Mouse (Mus musculus): Measurements from ENCODE around the gene Fance. TPM values are rescaled to one million over a fixed set of nuclear protein-coding genes. Genes with fewer than 3 reads are reported as not detected.

The Fance gene
- polyA plus RNA-seq, 2 experiments = 28.3 to 30.8 TPM

DNA sequence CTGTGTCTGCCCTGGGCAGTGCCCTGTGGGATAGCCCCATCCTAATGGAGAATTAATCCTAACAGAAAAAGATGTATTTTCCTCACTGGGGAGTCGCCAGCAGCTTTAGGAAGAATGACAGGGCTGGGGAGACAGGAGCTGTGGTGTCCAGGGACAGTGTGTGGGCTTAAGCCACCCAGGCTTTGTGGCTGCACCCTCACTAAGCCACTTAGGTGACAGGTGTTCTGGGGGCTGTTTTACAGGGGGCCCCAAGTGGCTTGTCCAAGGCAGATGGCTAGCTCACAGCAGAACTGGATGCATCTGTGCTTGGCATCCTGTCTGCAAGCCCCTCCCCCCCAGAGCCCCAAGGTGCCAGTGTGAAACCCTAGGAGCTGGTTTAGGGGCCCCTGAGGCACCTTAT, 58.6 kb downstream of the Fance start:
- no peak for ATAC-seq (ENCODE audit: low FRiP score, low read depth)
- peaks cover 27% of the 10 kb centered on the region; the same call in 1 of the 2 replicates for H3K27me3 ChIP-seq (ENCODE audit: control insufficient read depth, insufficient read depth, low read length)
- 80% methylated on average over 1 of the region's 1 CpGs for WGBS
- no peak overlapping the region for H3K4me3 ChIP-seq (replicated peaks; ENCODE audit: low read length)
- H3K36me3 ChIP-seq (ENCODE audit: control insufficient read depth, insufficient read depth, low read length) = no peaks in the 10 kb centered on the region
- no peak overlapping the region for H3K9ac ChIP-seq (ENCODE audit: low read depth, low read length, severe bottlenecking)
- no peak overlapping the region for H3K27ac ChIP-seq (replicated peaks; ENCODE audit: low read depth, low read length)
- no peak for TF ChIP-seq POLR2A (IDR thresholded peaks at IDR 0.05; ENCODE audit: borderline replicate concordance, extremely low read depth, insufficient read depth, insufficient read length)
- H3K4me1 ChIP-seq (ENCODE audit: control insufficient read depth, insufficient read depth, low read length) = no peaks in the 10 kb centered on the region
- no peak for DNase-seq (ENCODE audit: low spot score)
- no peaks in the 10 kb centered on the region for H3K9me3 ChIP-seq (ENCODE audit: control insufficient read depth, low read length)
- no peak overlapping the region for H3K4me2 ChIP-seq (replicated peaks; ENCODE audit: low read depth, low read length, severe bottlenecking)

DNA sequence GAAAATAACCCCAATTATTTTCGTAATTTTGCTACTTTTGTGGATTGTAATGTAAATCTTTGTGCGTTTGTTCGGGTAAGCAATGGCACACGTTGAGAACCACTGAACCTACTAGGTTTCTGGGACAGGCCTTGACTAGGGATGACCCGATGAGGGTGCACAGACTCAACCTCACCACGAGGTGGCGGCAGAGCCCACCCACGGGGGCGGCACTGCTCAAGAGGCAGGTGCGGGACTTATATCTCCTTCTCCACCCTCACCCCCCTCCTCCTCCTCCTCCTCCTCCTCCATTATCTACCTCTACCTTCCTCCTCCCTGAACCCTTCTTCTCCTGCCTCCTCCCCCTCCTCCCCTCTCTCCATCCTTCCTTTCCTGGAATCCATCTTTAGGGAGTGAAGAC, 60.5 kb downstream of the Fance start:
- peak; percentile 46 for DNase-seq (ENCODE audit: low spot score)
- Histone ChIP-seq H3K9ac (ENCODE audit: low read depth, low read length, severe bottlenecking) (no peak overlapping the region), H3K36me3 (ENCODE audit: control insufficient read depth, insufficient read depth, low read length) (no peaks in the 10 kb centered on the region), H3K4me1 (ENCODE audit: control insufficient read depth, insufficient read depth, low read length) (no peaks in the 10 kb centered on the region), H3K27me3 (ENCODE audit: control insufficient read depth, insufficient read depth, low read length) (peaks cover 27% of the 10 kb centered on the region; the same call in 1 of the 2 replicates), H3K27ac (replicated peaks; ENCODE audit: low read depth, low read length) (no peak overlapping the region), H3K4me2 (replicated peaks; ENCODE audit: low read depth, low read length, severe bottlenecking) (no peak overlapping the region), H3K9me3 (ENCODE audit: control insufficient read depth, low read length) (no peaks in the 10 kb centered on the region), H3K4me3 (replicated peaks; ENCODE audit: low read length) (no peak overlapping the region)
- no peak for ATAC-seq (ENCODE audit: low FRiP score, low read depth)
- no peak for TF ChIP-seq POLR2A (IDR thresholded peaks at IDR 0.05; ENCODE audit: borderline replicate concordance, extremely low read depth, insufficient read depth, insufficient read length)
- 16% methylated on average over 10 of the region's 10 CpGs for WGBS

DNA sequence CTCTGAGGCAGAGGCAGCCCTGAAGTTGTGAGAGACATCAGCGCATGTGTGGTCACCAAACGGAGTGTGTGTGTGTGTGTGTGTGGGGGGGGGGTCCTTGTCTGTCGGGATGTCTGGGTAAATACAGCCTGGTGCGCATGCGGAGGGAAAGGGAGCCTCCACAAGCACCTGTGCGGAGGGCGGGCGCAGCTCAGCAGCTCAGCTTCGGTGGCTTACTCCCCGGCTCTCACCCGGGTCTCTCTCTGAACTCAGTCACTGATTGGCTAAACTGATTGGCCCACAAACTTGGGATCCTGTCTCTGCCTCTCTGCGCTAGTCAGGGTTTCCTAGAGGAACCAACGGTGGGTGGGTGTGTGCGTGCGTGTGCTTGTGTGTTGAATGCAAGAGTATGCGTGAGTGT, 61.2 kb downstream of the Fance start:
- Histone ChIP-seq H3K9me3 (ENCODE audit: control insufficient read depth, low read length) (no peaks in the 10 kb centered on the region), H3K4me1 (ENCODE audit: control insufficient read depth, insufficient read depth, low read length) (no peaks in the 10 kb centered on the region), H3K36me3 (ENCODE audit: control insufficient read depth, insufficient read depth, low read length) (no peaks in the 10 kb centered on the region), H3K27me3 (ENCODE audit: control insufficient read depth, insufficient read depth, low read length) (peaks cover 27% of the 10 kb centered on the region; the same call in 1 of the 2 replicates), H3K9ac (ENCODE audit: low read depth, low read length, severe bottlenecking) (no peak overlapping the region), H3K4me3 (replicated peaks; ENCODE audit: low read length) (no peak overlapping the region), H3K27ac (replicated peaks; ENCODE audit: low read depth, low read length) (no peak overlapping the region), H3K4me2 (replicated peaks; ENCODE audit: low read depth, low read length, severe bottlenecking) (no peak overlapping the region)
- no peak for ATAC-seq (ENCODE audit: low FRiP score, low read depth)
- no peak for TF ChIP-seq POLR2A (IDR thresholded peaks at IDR 0.05; ENCODE audit: borderline replicate concordance, extremely low read depth, insufficient read depth, insufficient read length)
- 15% methylated on average over 16 of the region's 16 CpGs for WGBS
- no peak for DNase-seq (ENCODE audit: low spot score)

DNA sequence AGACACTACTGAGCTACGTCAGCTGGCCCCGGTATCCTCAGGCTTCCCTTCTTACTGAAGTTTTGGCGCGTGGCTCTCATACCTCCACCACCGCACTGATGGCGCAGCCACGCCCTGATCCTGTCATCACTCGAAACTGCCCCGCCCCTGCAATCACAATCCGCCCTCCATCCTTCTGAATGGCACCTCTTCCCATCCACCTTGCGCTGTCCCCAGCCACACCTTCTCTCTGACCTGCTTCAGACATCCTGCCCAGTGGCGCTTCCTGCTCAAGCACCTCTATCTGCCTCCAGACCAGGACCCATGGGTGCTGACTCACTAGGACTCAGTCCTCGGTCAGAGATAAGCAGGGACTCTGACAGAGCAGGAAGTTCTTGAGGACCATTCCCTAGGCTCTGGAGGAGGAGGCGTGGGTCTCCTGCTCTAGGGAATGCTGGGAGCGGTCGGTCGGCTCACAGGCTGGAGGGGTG, 62.3 kb downstream of the Fance start:
- Histone ChIP-seq H3K36me3 (ENCODE audit: control insufficient read depth, insufficient read depth, low read length) (no peaks in the 10 kb centered on the region), H3K27me3 (ENCODE audit: control insufficient read depth, insufficient read depth, low read length) (peaks cover 27% of the 10 kb centered on the region; the same call in 1 of the 2 replicates), H3K4me1 (ENCODE audit: control insufficient read depth, insufficient read depth, low read length) (no peaks in the 10 kb centered on the region), H3K9ac (ENCODE audit: low read depth, low read length, severe bottlenecking) (no peak overlapping the region), H3K4me3 (replicated peaks; ENCODE audit: low read length) (no peak overlapping the region), H3K9me3 (ENCODE audit: control insufficient read depth, low read length) (no peaks in the 10 kb centered on the region), H3K27ac (replicated peaks; ENCODE audit: low read depth, low read length) (no peak overlapping the region), H3K4me2 (replicated peaks; ENCODE audit: low read depth, low read length, severe bottlenecking) (no peak overlapping the region)
- no peak for TF ChIP-seq POLR2A (IDR thresholded peaks at IDR 0.05; ENCODE audit: borderline replicate concordance, extremely low read depth, insufficient read depth, insufficient read length)
- DNase-seq (ENCODE audit: low spot score) = no peak
- 7% methylated on average over 17 of the region's 17 CpGs for WGBS
- no peak for ATAC-seq (ENCODE audit: low FRiP score, low read depth)

Other genes with a start within 250 kb of the Fance start
- gene Tcp11, start 232.9 kb upstream of the Fance start, polyA plus RNA-seq (2012; rRNA removed) = 2.8 and 3.6 TPM in 2 replicates
- 0.70 and 1.0 TPM in 2 replicates for gene Tcp11, start 232.9 kb upstream of the Fance start, polyA plus RNA-seq (2014; fragmentation: Nextera tagmentation; extraction: Ambion mirVana)
- 31.6 and 38.9 TPM in 2 replicates for gene Scube3, start 171.4 kb upstream of the Fance start, polyA plus RNA-seq (2012; rRNA removed)
- 10.5 and 11.3 TPM in 2 replicates for gene Scube3, start 171.4 kb upstream of the Fance start, polyA plus RNA-seq (2014; fragmentation: Nextera tagmentation; extraction: Ambion mirVana)
- gene Zfp523, start 136.4 kb upstream of the Fance start, polyA plus RNA-seq (2012; rRNA removed) = 79.1 and 97.1 TPM in 2 replicates
- gene Zfp523, start 136.4 kb upstream of the Fance start, polyA plus RNA-seq (2014; fragmentation: Nextera tagmentation; extraction: Ambion mirVana) = 37.5 and 37.7 TPM in 2 replicates
- 14.6 and 15.5 TPM in 2 replicates for gene Def6, start 105.7 kb upstream of the Fance start, polyA plus RNA-seq (2012; rRNA removed)
- gene Def6, start 105.7 kb upstream of the Fance start, polyA plus RNA-seq (2014; fragmentation: Nextera tagmentation; extraction: Ambion mirVana) = 10.0 and 12.7 TPM in 2 replicates
- gene Ppard, start 80.8 kb upstream of the Fance start, polyA plus RNA-seq (2012; rRNA removed) = 29.2 and 37.9 TPM in 2 replicates
- 3.7 and 4.2 TPM in 2 replicates for gene Ppard, start 80.8 kb upstream of the Fance start, polyA plus RNA-seq (2014; fragmentation: Nextera tagmentation; extraction: Ambion mirVana)
- 3,249 and 4,469 TPM in 2 replicates for gene Rpl10a, start 15.0 kb downstream of the Fance start, polyA plus RNA-seq (2012; rRNA removed)
- gene Rpl10a, start 15.0 kb downstream of the Fance start, polyA plus RNA-seq (2014; fragmentation: Nextera tagmentation; extraction: Ambion mirVana) = 810 and 905 TPM in 2 replicates
- 85.6 and 102 TPM in 2 replicates for gene Tead3, start 37.3 kb downstream of the Fance start, polyA plus RNA-seq (2012; rRNA removed)
- 17.4 and 17.9 TPM in 2 replicates for gene Tead3, start 37.3 kb downstream of the Fance start, polyA plus RNA-seq (2014; fragmentation: Nextera tagmentation; extraction: Ambion mirVana)
- 5.0 and 7.4 TPM in 2 replicates for gene Tulp1, start 51.7 kb downstream of the Fance start, polyA plus RNA-seq (2012; rRNA removed)
- 4.9 and 6.4 TPM in 2 replicates for gene Tulp1, start 51.7 kb downstream of the Fance start, polyA plus RNA-seq (2014; fragmentation: Nextera tagmentation; extraction: Ambion mirVana)
- 21.4 and 23.3 TPM in 2 replicates for gene Fkbp5, start 204.0 kb downstream of the Fance start, polyA plus RNA-seq (2012; rRNA removed)
- 8.7 and 9.2 TPM in 2 replicates for gene Fkbp5, start 204.0 kb downstream of the Fance start, polyA plus RNA-seq (2014; fragmentation: Nextera tagmentation; extraction: Ambion mirVana)
- gene Armc12, start 217.3 kb downstream of the Fance start, polyA plus RNA-seq (2012; rRNA removed) = 0.04 and 0.05 TPM in 2 replicates
- gene Armc12, start 217.3 kb downstream of the Fance start, polyA plus RNA-seq (2014; fragmentation: Nextera tagmentation; extraction: Ambion mirVana) = not detected in 2 replicates
- gene Clpsl2, start 235.9 kb downstream of the Fance start, polyA plus RNA-seq (2012; rRNA removed) = 0.18 TPM in 1 of 2 replicates, not detected in the other
- not detected in 2 replicates for gene Clpsl2, start 235.9 kb downstream of the Fance start, polyA plus RNA-seq (2014; fragmentation: Nextera tagmentation; extraction: Ambion mirVana)
- 0.15 and 0.59 TPM in 2 replicates for gene Clps, start 247.2 kb downstream of the Fance start, polyA plus RNA-seq (2012; rRNA removed)
- not detected in 2 replicates for gene Clps, start 247.2 kb downstream of the Fance start, polyA plus RNA-seq (2014; fragmentation: Nextera tagmentation; extraction: Ambion mirVana)